Mouse (Mus musculus): Measurements from ENCODE around the gene Ambp.
A peak's percentile ranks its signal among the peaks of the same experiment; 100 is the strongest.

Gene Ambp

GRCm38 (mm10) chr4:63154699-63155098, at the start of gene Ambp:
Gene Ambp, minus strand, starts transcription at chr4:63154799.
- DNase-seq (ENCODE audit: low read depth) = no peak

DNA sequence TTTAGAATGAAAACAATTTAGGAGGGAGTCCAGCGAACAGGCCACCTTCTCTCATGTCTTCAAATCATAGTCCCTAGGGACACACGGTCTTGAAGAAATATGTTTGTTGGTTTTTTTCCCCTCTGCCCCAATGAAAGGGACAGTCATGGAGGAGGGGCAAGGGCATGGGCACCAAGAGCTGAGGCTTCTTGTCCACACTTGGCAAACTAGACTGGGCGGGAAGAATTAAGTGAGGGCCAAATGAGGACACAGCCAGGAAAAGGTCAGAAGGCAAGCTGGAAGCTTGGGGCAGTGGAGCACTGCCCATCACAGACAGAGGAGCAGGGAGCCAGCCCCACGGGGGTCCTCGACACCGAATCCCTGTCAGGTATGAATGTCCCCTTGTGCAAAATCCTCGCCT, 49.3 kb upstream of the Ambp start:
- DNase-seq (ENCODE audit: low read depth) = no peak

DNA sequence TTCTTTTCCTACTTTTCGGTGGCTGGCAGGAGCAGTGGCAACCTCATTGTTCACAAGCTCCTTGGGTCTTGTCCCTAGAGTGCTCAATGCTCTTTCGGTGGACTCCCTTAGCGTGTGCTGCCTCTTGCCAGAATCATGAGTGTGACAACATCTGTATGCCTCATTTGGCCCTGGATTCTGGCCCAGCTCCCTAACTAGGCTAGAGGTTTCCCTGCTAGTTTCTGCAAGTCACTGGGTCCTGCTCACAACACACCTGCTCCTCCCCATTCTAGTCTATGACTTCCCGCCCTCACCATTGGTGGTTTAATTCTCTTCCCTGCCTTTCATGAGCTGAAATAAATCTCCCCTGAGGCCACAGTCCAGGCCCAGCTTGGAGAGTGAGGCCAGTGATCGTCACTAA, 44.8 kb upstream of the Ambp start:
- no peak for DNase-seq (ENCODE audit: low read depth)

- DNase-seq (ENCODE audit: low read depth) = no peak
Observed at GRCm38 (mm10) chr4:63194366-63194765, 39.8 kb upstream of the Ambp start.

GRCm38 (mm10) chr4:63191641-63192040, 37.0 kb upstream of the Ambp start:
- DNase-seq (ENCODE audit: low read depth) = no peak

DNA sequence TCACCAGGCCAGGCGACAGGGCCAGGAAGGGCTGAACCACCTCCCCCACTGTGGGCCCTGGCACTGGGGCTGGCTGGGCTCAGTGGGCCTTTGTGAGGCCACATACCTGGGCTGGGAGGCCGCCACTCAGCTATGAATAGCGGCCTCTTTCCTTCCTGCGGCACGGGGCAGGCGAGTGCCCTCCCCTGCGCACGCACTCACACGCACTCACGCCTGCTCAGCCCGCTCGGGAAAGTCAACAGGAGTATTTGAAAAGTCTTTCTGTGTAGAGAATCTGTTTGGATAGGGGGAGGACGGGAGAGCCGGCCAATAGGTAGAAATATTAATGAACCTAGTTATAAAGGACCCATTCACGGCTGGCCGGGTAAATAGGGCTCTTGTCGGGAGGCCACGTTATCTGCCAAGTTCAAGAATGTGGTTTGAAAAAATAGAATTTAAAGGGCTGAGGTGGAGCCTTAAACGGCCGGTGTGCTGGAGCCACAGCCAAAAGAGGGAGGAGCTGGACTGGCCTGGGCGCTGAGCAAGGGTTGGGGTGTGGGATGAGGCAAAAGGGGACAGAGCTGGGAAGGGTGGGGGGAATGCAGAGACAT, 31.8 kb upstream of the Ambp start:
- DNase-seq (ENCODE audit: low read depth) = no peak

DNA sequence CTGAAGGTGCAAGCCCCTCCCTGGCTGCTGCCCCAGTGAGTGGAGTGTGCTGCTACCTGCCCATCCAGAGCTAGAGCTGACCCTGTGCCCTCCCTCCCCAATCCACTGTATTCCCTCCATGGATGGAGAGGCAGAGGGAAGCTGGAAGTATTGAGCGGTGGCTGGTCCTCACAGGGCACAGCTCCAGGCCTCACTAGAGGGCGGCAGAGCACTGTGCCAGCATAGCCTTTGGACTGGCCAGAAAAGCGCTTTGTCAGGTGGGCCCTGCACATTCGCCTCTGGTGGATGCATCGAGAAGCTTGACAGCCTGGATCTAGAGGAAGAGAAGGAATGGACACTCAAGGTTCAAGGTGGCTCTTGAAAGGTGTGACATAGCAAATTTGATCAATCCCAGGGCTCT, 27.0 kb upstream of the Ambp start:
- no peak for DNase-seq (ENCODE audit: low read depth)

DNA sequence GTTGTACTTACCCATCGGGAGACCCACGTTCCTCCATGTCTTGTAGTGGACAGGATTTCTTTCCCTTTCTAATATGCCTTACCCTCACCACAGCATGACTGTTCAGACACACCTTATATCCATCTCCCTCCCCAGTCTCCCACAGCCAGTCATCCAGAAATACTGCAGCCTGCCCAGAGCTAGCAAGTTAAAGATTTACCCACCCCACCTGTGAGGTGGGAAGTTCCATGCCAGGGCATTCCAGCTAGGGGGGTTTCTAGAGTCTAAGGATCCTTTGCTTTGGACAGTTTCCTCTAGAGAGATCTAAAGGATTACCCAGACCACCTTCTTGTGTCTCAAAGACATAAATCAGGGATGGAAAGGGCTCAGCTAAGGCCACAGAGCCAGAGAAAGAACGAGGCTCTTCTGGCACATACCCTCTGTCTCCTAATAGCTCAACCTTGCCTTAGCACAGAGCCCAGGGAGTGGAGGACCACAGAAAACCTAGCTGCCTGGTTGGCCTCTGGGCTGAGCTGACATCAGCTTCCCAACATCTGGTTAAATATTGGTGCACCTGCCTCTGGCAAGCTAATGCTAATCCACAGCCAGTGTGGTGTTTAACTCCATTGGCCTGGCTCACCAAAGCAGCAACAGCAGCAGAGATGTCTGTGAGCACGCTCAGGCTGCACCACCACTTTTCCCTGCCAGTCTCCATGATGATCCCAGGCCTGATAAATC, 17.5 kb upstream of the Ambp start, which contains the start of gene Kif12:
Kif12 (minus strand) TSS at position 163 of the 717 bp plus-strand sequence.
- no peak for DNase-seq (ENCODE audit: low read depth)

DNA sequence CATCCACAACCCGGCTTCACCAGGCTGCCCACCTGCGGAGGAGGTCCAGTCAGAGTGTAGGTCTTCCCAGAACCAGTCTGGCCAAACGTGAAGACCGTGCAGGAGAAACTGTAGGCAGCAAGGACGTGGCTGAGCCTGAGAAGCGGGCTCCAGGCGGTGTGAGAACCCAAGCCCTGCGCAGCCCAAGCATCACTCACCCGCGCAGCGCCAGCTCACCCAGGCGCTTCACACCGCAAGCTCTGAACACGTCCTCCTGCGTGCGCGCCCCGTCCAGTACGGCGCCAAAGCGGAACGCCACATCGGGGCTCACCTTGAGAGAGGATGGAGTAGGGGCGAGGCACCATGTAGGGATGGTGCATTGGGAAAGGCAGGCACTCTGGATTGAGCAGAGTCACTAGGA, 16.5 kb upstream of the Ambp start:
- no peak for DNase-seq (ENCODE audit: low read depth)

DNA sequence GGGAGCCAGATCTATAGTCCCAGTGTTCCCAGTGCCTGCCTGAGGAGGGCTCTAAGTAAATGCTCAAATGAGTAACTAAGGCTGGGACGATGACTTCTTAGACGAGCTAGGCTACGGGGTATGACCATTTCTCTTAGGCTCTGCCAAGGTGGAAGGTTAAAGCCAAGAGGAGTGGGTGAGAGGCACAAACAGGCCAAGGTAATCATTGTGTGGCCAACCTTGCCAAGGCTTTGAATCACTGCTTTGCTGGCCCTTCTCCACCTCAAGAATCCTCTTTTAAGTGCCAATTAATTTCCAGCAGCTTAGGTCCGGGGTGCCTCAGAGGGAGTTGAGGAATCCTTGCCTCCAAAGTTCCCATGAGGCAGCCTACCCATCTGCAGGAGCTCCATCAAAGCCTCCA, 15.5 kb upstream of the Ambp start:
- DNase-seq (ENCODE audit: low read depth) = no peak

- DNase-seq (ENCODE audit: low read depth) = no peak
Observed at GRCm38 (mm10) chr4:63166323-63166722, 11.7 kb upstream of the Ambp start.

DNA sequence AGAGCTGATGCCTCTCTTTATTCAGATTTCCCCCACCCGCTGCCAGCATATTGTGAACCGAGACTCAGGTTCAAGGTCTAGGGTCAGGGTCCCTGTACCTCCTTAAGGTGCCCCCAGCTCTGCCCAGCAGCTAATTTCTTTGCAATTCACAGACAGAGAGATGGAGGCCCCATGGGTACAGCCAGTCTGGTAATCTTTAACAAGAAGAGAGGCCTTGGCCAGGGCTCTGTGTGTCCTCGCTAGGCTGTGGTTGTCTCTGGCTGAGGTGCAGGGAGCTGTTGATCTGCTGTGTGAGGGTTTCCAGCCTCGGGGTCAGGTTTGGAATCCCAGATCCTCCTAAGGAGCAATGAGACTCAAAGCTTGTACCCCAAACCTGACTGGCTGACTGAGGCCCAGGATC, 11.0 kb upstream of the Ambp start:
- no peak for DNase-seq (ENCODE audit: low read depth)

GRCm38 (mm10) chr4:63158961-63159592, 4.5 kb upstream of the Ambp start:
- DNase-seq (ENCODE audit: low read depth) = peak; percentile 19

GRCm38 (mm10) chr4:63158192-63158591, 3.6 kb upstream of the Ambp start:
- no peak for DNase-seq (ENCODE audit: low read depth)

GRCm38 (mm10) chr4:63156726-63157634, 2.4 kb upstream of the Ambp start:
- no peak for DNase-seq (ENCODE audit: low read depth)

DNA sequence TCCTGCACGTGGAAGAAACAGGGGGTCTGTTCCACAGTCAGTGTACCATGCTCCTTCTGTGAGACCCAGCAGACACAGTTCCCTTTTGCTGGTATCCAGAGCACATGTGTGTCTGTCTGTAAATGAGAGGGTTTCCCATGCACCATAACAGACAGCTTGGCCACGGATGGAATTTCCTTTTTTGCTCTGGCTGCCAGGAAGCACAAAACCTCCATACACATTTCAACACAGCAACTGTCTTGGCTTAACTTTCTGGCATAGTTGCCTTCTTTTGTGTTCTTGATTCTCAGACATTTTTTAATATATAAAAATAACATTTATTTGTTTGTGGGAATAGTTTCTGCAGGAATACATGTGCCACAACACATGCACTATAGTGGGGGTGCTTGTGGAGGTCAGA, 997 bp upstream of the Ambp start:
- DNase-seq (ENCODE audit: low read depth) = no peak

DNA sequence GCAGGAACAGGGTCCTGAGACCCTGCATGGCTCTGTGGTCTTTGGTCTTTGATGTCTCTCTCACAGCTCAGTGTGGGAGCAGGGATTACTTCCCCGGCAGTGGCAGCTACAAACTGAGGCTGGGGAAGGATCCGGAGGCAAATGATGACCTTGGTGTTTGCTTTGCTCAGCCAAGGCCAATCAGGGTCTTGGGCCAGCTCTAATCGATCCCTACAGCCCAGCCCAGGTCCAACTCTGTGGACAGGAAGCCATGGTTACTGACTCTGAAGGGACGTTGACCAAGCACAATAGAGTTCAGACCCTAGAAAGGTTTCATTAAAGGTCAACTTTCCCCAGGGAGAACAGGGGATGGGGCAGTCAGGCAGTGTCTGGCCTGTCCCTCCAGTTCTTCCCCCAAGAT, 571 bp downstream of the Ambp start:
- no peak for DNase-seq (ENCODE audit: low read depth)

GRCm38 (mm10) chr4:63151127-63151526, 3.5 kb downstream of the Ambp start:
- DNase-seq (ENCODE audit: low read depth) = no peak

- DNase-seq (ENCODE audit: low read depth) = no peak
Observed at GRCm38 (mm10) chr4:63147268-63147667, 7.3 kb downstream of the Ambp start.

- no peak for DNase-seq (ENCODE audit: low read depth)
Observed at GRCm38 (mm10) chr4:63129891-63130624, 24.5 kb downstream of the Ambp start.

GRCm38 (mm10) chr4:63124861-63125466, 29.6 kb downstream of the Ambp start:
- DNase-seq (ENCODE audit: low read depth) = no peak

Data from c-Kit-positive CD71-positive TER-119-negative erythroid progenitor cells, embryonic 14.5 days (primary cell).